Mouse (Mus musculus) layer of hippocampus, adult 11-12 months (tissue): ENCODE measurements at regions not wholly inside any gene's neighbourhood (a gene's known extent, or its start where the extent isn't known, plus 50 kb on each side); places are given as distances from the start of the nearest gene placed in this dataset.

Source experiments
- DNase-seq: peaks from one replicate; pipeline ENCODE4 v3.0.0; 2022; ENCODE audit warnings: low spot score

DNA sequence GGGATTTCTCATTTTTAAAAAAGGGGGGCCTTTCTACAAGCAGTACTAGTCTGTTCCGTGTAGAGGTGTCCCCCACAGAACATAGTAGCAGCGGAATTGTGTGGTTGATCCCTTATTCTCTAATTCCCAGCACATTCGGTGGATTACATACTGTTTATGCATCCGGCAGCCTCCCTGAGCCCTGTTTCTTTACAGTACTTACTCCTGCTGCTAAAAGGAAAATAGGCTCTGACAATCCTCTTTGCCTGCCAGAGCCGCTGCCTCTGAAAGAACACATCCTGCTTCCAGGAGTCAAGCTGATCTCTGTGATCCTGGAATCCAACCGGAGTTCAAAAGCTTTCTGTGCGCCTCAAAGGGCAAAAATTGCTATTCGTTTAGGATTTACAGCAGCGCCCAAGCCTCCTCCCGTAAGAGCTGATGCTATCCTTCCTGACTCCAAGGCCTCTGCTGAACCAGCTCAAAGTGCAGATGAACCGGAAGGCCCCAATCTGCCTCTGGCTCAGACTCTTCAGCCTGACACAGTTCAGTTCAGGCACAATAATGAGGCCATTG is 936.6 kb downstream of the Ndufa4 start:
- peak; percentile 24 for DNase-seq

DNA sequence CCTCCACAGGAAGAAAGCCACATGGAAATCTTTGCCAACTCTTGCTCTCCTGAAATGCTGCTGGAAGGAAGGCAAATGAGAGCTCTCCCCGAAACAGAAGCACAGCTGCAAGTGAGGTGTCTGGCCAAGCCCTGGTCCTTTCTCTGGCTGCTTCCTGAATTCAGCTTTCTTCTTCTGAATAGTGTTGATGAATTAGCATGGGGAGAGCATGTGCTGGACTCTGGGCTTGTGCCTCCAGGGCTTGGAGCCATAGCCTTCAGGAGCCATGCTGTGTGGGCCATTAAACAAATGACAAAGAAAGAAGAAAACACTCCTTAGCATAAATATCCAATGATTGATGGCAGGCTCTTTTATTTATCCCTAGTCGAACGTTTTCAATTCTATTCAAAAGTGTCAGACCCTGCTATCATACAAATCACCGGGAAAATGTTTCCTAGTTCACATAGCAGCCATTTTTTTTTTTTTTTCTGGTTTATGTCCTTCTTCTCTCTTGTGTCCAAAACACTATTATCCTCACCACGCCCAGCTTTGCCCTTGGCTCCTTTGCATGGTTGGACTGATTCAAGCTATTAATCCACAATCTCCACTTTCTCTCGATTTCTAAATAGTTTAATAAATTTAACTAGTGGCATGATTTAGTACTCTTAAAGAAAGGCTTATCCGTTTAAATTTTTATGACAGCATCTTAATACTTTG is 937.3 kb downstream of the Ndufa4 start:
- DNase-seq, result peak; percentile 39

DNA sequence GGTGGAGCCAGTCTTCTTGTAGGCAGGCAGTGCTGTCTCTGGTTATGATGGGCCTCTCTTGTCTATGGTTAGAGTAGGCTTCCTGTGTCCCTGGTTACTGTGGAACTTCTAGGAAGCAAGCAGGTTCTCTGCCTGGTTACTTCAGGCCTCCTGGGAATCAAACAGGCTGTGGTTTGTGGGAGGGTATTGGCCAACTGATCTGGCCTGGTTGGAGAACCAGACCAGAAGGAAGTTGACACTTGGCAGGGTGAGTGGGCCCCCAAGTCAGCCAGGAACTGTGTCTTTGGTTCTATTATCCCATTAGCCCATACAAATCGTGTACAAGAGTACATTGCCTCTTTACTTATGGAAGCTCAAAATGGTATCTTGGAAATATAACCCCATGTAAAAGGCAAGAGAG is 963.8 kb downstream of the Ndufa4 start:
- DNase-seq, result no peak

DNA sequence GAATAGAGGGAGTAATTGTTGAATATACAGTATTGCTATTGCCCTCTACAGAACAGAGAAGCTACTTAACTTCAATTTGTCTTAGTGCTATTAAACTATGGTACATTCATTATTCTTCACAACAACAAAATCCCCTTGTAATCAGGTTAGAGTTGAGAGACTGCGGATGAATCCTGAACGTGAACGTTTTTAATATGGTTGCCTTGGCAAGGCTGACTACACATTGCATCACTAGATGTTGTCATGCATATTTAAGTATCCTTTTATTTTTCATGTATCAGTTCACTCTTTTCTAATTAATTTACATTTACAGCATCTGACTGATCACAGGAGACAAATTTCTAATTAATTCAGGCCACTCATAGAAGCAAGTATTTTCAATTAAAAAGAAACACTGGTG is 965.8 kb downstream of the Ndufa4 start:
- DNase-seq, result no peak
